Mouse (Mus musculus) myocyte (in vitro differentiated cells): ENCODE measurements at regions not wholly inside any gene's neighbourhood (a gene's known extent, or its start where the extent isn't known, plus 50 kb on each side); places are given as distances from the start of the nearest gene placed in this dataset.

Experiments
- MYOD1 ChIP-seq, 3 experiments: IDR thresholded peaks; one replicate each; pipeline ENCODE4 v1.6.1; 2011; ENCODE audit warnings: control low read depth in 2 of 3, low read depth in 2 of 3, mild to moderate bottlenecking in 2 of 3, moderate library complexity in 1 of 3; ENCODE audit not compliant: insufficient read length in 2 of 3, control insufficient read depth in 1 of 3
- POLR2A ChIP-seq: IDR thresholded peaks from one replicate; pipeline ENCODE4 v1.6.1; 2011; ENCODE audit warnings: low read depth, mild to moderate bottlenecking, control low read depth, moderate library complexity; ENCODE audit not compliant: insufficient read length
- REST ChIP-seq: IDR thresholded peaks from one replicate; pipeline ENCODE4 v1.6.1; 2011; ENCODE audit warnings: mild to moderate bottlenecking, control low read depth, moderate library complexity; ENCODE audit not compliant: insufficient read depth, insufficient read length
- TCF12 ChIP-seq: IDR thresholded peaks from one replicate; pipeline ENCODE4 v1.6.1; 2011; ENCODE audit warnings: mild to moderate bottlenecking, control low read depth; ENCODE audit not compliant: poor library complexity, insufficient read depth, severe bottlenecking

DNA sequence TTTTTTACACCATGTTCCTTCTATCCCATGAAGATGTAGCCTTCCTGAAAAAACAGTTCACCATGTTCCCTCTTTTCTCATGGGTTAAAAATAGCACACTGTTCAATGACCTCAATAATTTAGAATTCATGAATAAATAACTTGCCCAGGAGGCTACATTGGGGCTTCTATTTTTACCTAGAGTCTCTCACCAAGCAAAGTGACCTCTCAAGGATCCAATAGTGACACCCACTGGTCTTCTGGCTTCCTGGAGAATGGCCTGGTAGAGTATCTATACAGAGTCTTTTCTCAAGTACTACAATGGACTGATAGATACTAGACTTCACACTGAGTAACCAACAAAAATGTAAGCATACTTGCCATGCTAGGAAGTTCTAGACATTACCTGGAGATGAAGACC lies 60.9 kb downstream of the Gjd2 start:
- TF ChIP-seq POLR2A (no peak), REST (no peak), TCF12 (no peak), MYOD1 (IDR thresholded peaks at IDR 0.05; ENCODE audit: control insufficient read depth in 1 of 3, insufficient read length in 2 of 3, low read depth in 2 of 3) (no peak)
